Mouse (Mus musculus) cerebellum, adult 2 months (tissue): ENCODE results near the gene Cuedc2.

Experiments used
- CTCF ChIP-seq: fragments of 200-500 bp; IDR thresholded peaks from 2 replicates; pipeline ENCODE4 v1.5.1; 2011; ENCODE audit warnings: low read depth, mild to moderate bottlenecking, control low read depth, low read length, moderate library complexity, borderline replicate concordance; ENCODE audit not compliant: insufficient read depth
- POLR2A ChIP-seq: fragments of 200-500 bp; IDR thresholded peaks from 2 replicates; pipeline ENCODE4 v1.6.1; 2011; ENCODE audit warnings: low read length, control low read depth, borderline replicate concordance; ENCODE audit not compliant: insufficient read depth

- no peak for TF ChIP-seq CTCF
- TF ChIP-seq POLR2A, result no peak
Observed at GRCm38 (mm10) chr19:46314872-46315742, 23.4 kb downstream of the Cuedc2 start.
